Comparison of ENCODE assay signal across 8 mouse cellular contexts in the genomic region with DNA sequence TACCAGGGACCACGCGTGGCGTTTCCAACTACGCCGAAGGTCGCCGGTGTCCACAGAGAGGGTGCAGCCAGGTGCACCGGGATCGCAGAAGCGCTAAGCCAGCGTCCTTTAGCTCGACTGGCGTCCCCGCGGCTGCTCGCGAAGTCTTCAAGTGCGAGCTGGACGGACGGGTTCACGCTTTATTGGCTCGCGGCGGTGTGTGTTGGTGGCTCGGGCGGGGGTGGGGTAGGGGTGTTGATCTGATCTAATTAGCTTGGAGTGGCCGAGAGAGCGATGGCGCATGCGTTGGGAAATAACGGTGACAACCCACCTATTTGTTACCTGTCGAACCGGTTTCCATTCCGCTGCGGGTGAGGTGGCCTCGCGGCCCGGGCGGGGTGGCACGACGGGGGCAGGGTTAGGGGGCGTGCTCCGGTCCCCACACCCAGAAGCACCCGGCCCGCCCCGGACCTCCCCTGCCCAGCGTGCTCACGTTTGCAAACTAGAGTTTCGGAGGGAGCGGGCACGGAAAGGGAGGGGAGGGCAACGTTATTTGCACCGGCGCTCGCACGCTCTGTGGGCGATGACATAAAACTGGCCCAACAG. TPM values are rescaled to one million over a fixed set of nuclear protein-coding genes. Genes with fewer than 3 reads are reported as not detected.
DNase-seq lines count a peak whose midpoint lies in the region; ATAC-seq and TF ChIP-seq lines count a peak whose summit lies in the region.
"Had no signal": no experiment of that assay in that cellular context is flagged by ENCODE, and none has a peak within 500 bp of the region (broad histone marks: within the 10 kb centered on the region; RNA-seq: fewer than 3 reads in every experiment).

A gene (minus strand): TSS at position 190 of the 585 bp plus-strand sequence.

- in situ Hi-C loops in CH12.LX (cut with MboI; ENCODE audit: low pct_ligation_motif_present, low pct_unique_long_range_greater_than_20kb, low sequenced_read_pairs) (loop anchor here (5.0 kb wide), 1 partner anchor 33 kb away; no protein-coding TSS in a partner anchor), ES-E14 (cut with MboI; ENCODE audit: low sequenced_read_pairs in 2 of 2, unreplicated experiment in 2 of 2) (no loop called here)

- no peaks in the 10 kb centered on the region for H3K36me3 ChIP-seq in CH12.LX (replicated peaks in 1 of 2; ENCODE audit: control insufficient read depth in 1 of 2, insufficient read depth in 1 of 2, low read length in 1 of 2)
- H3K36me3 ChIP-seq in ES-E14 (ENCODE audit: control insufficient read depth, insufficient read depth, low read length, poor library complexity, severe bottlenecking) = no peaks in the 10 kb centered on the region
- no peaks in the 10 kb centered on the region for H3K36me3 ChIP-seq in hindbrain, embryonic 10.5 days
- no peaks in the 10 kb centered on the region for H3K36me3 ChIP-seq in limb, embryonic 10.5 days
- H3K36me3 ChIP-seq in midbrain, embryonic 14.5 days (ENCODE audit: control insufficient read depth, insufficient read depth, low read length) = no peaks in the 10 kb centered on the region

- H3K27ac ChIP-seq in CH12.LX (ENCODE audit: insufficient read depth, low read depth) (no peak within 1 kb of the TSS), ES-E14 (ENCODE audit: insufficient read depth, low read depth, low read length, poor library complexity, severe bottlenecking) (no peak within 1 kb of the TSS)
- no peak within 1 kb of the TSS for H3K27ac ChIP-seq in hindbrain, embryonic 10.5 days
- H3K27ac ChIP-seq in limb, embryonic 10.5 days = peak within 1 kb of the TSS; percentile 14; the same call in 1 of the 2 replicates
- no peak within 1 kb of the TSS for H3K27ac ChIP-seq in midbrain, embryonic 14.5 days (replicated peaks; ENCODE audit: low read depth, low read length)

- peak within 1 kb of the TSS; percentile 27; the same call in 1 of the 2 replicates for H3K4me2 ChIP-seq in CH12.LX (ENCODE audit: insufficient read depth, low read depth, poor library complexity, severe bottlenecking)
- peak within 1 kb of the TSS; percentile 57 for H3K4me2 ChIP-seq in midbrain, embryonic 14.5 days (ENCODE audit: low read length)

- H3K9ac ChIP-seq in CH12.LX (ENCODE audit: insufficient read depth, low read depth) (no peak within 1 kb of the TSS), ES-E14 (ENCODE audit: insufficient read depth, low read depth, low read length, poor library complexity, severe bottlenecking) (peak within 1 kb of the TSS; percentile 18; the same call in 1 of the 2 replicates)
- H3K9ac ChIP-seq in midbrain, embryonic 14.5 days (replicated peaks; ENCODE audit: low read length) = peak within 1 kb of the TSS; percentile 26; the same call in 1 of the 2 replicates

- ATAC-seq in midbrain, embryonic 14.5 days (ENCODE audit: low FRiP score, low TSS enrichment) = no peak
- ATAC-seq in megakaryocyte-erythroid progenitor cell, adult 5-6 weeks (replicated peaks; ENCODE audit: low FRiP score, low TSS enrichment, poor library complexity, severe bottlenecking) = no peak

- dilution Hi-C loops in CH12.LX (cut with MboI; ENCODE audit: extremely low pct_ligation_motif_present, extremely low pct_unique_long_range_greater_than_20kb, low sequenced_read_pairs) = no loop called here

- H3K4me1 ChIP-seq in CH12.LX (ENCODE audit: control insufficient read depth in 1 of 2, insufficient read depth in 2 of 2) = no peaks in the 10 kb centered on the region
- peaks cover 0 to 10% of the 10 kb centered on the region in 2 experiments; a peak in 2 of 4 replicates for H3K4me1 ChIP-seq in ES-E14 (ENCODE audit: control insufficient read depth in 2 of 2, insufficient read depth in 2 of 2, low read length in 2 of 2, poor library complexity in 1 of 2)
- H3K4me1 ChIP-seq in hindbrain, embryonic 10.5 days (replicated peaks) = peaks cover 31% of the 10 kb centered on the region
- H3K4me1 ChIP-seq in limb, embryonic 10.5 days = peaks cover 27% of the 10 kb centered on the region
- H3K4me1 ChIP-seq in midbrain, embryonic 14.5 days (ENCODE audit: control insufficient read depth, insufficient read depth, low read length) = 0 out of 2 replicates have a peak, but pooled peaks cover 12% of the 10 kb centered on the region

- WGBS in hindbrain, embryonic 10.5 days = under 1% methylated on average over 57 of the region's 57 CpGs
- 1% methylated on average over 57 of the region's 57 CpGs for WGBS in limb, embryonic 10.5 days
- WGBS in midbrain, embryonic 14.5 days = 2% methylated on average over 57 of the region's 57 CpGs

- peaks cover 83% of the 10 kb centered on the region for H3K27me3 ChIP-seq in CH12.LX (replicated peaks)
- H3K27me3 ChIP-seq in hindbrain, embryonic 10.5 days (ENCODE audit: insufficient read depth, poor library complexity, severe bottlenecking) = peaks cover 100% of the 10 kb centered on the region
- H3K27me3 ChIP-seq in limb, embryonic 10.5 days (ENCODE audit: low read depth, poor library complexity, severe bottlenecking) = peaks cover 99% of the 10 kb centered on the region
- H3K27me3 ChIP-seq in midbrain, embryonic 14.5 days (ENCODE audit: control insufficient read depth, insufficient read depth, low read length) = peaks cover 67% of the 10 kb centered on the region

- peaks cover 18% of the 10 kb centered on the region for H3K9me3 ChIP-seq in CH12.LX (replicated peaks; ENCODE audit: low read length)
- no peaks in the 10 kb centered on the region for H3K9me3 ChIP-seq in ES-E14 (ENCODE audit: control insufficient read depth, insufficient read depth, low read depth, low read length)
- H3K9me3 ChIP-seq in hindbrain, embryonic 10.5 days = no peaks in the 10 kb centered on the region
- no peaks in the 10 kb centered on the region for H3K9me3 ChIP-seq in limb, embryonic 10.5 days (replicated peaks)
- no peaks in the 10 kb centered on the region for H3K9me3 ChIP-seq in midbrain, embryonic 14.5 days (ENCODE audit: control insufficient read depth, low read length)

- TF ChIP-seq CTCF in CH12.LX (conservative IDR thresholded peaks at IDR 0.05 in 1 of 2, IDR thresholded peaks at IDR 0.05 in 1 of 2; ENCODE audit: low read depth in 2 of 2, low read length in 2 of 2) = no peak

- TF ChIP-seq POLR2A in CH12.LX (IDR thresholded peaks at IDR 0.05; ENCODE audit: low read depth, low read length) = no peak

- H3K79me2 ChIP-seq in CH12.LX (replicated peaks; ENCODE audit: control insufficient read depth, extremely low read depth, insufficient read depth, poor library complexity, severe bottlenecking) = no peaks in the 10 kb centered on the region

- no peak for DNase-seq in CH12.LX (ENCODE audit: extremely low read depth)
- no peak for DNase-seq in ES-E14 (ENCODE audit: low read depth, low spot score)
- DNase-seq in hindbrain, embryonic 10.5 days (ENCODE audit: low spot score) = peak; percentile 47
- DNase-seq in limb, embryonic 10.5 days (ENCODE audit: low spot score) = peak; percentile 68
- DNase-seq in midbrain, embryonic 14.5 days = peak; percentile 50
- DNase-seq in left cerebral cortex, adult 8-10 months (ENCODE audit: low spot score in 2 of 2) = no peak

- H3K4me3 ChIP-seq in CH12.LX (replicated peaks in 1 of 3; ENCODE audit: low read depth in 2 of 3, low read length in 2 of 3, poor library complexity in 1 of 3) = peak within 1 kb of the TSS in 1 of 3 experiments; percentile 3
- peak within 1 kb of the TSS; percentile 54 to 59 for H3K4me3 ChIP-seq in ES-E14 (ENCODE audit: insufficient read depth in 1 of 2, low read depth in 1 of 2, low read length in 2 of 2, poor library complexity in 1 of 2, severe bottlenecking in 1 of 2)
- H3K4me3 ChIP-seq in hindbrain, embryonic 10.5 days = peak within 1 kb of the TSS; percentile 47
- peak within 1 kb of the TSS; percentile 51 for H3K4me3 ChIP-seq in limb, embryonic 10.5 days
- peak within 1 kb of the TSS; percentile 31 for H3K4me3 ChIP-seq in midbrain, embryonic 14.5 days (replicated peaks; ENCODE audit: low read depth, low read length)

- TF ChIP-seq EP300 in CH12.LX (IDR thresholded peaks at IDR 0.05; ENCODE audit: low read length) = no peak

- TF ChIP-seq RAD21 in CH12.LX (IDR thresholded peaks at IDR 0.05; ENCODE audit: low read depth, low read length) = no peak

TF ChIP-seq in CH12.LX, 34 proteins besides CTCF, POLR2A, EP300 and RAD21 (continues in another document):
- TF ChIP-seq ZKSCAN1 (IDR thresholded peaks at IDR 0.05; ENCODE audit: borderline replicate concordance, low read depth, low read length) = no peak
- no peak for TF ChIP-seq JUND (conservative IDR thresholded peaks at IDR 0.05; ENCODE audit: low read depth, low read length)
- TF ChIP-seq E2F4 (IDR thresholded peaks at IDR 0.05; ENCODE audit: insufficient replicate concordance, low read depth, low read length) = no peak
- TF ChIP-seq PAX5 (IDR thresholded peaks at IDR 0.05; ENCODE audit: low read length) = no peak
- no peak for TF ChIP-seq ZC3H11A (IDR thresholded peaks at IDR 0.05; ENCODE audit: low read depth, low read length)
- no peak for TF ChIP-seq USF1 (IDR thresholded peaks at IDR 0.05; ENCODE audit: low read depth, low read length)
- TF ChIP-seq HCFC1 (IDR thresholded peaks at IDR 0.05; ENCODE audit: low read depth, low read length) = no peak
- no peak for TF ChIP-seq MAZ (IDR thresholded peaks at IDR 0.05; ENCODE audit: low read depth, low read length)
- no peak for TF ChIP-seq NRF1 (IDR thresholded peaks at IDR 0.05; ENCODE audit: low read depth, low read length)

TF ChIP-seq in ES-E14, 5 proteins besides CTCF, POLR2A, EP300 and RAD21:
- no peak for TF ChIP-seq HCFC1 (IDR thresholded peaks at IDR 0.05; ENCODE audit: borderline replicate concordance, insufficient read depth, low read length)
- no peak for TF ChIP-seq ZNF384 (IDR thresholded peaks at IDR 0.05; ENCODE audit: low read depth, low read length)
- no peak for TF ChIP-seq MAFK (IDR thresholded peaks at IDR 0.05; ENCODE audit: insufficient read depth, low read depth, low read length)
- no peak for TF ChIP-seq ZC3H11A (IDR thresholded peaks at IDR 0.05; ENCODE audit: borderline replicate concordance, low read depth, low read length)
- TF ChIP-seq CHD2 (IDR thresholded peaks at IDR 0.05; ENCODE audit: low read depth, low read length) = no peak
TF ChIP-seq in ES-E14: peak in this region for 0.

RNA-seq across cellular contexts. Expression of the gene that starts here (rescaled TPM):
- total RNA-seq in CH12.LX (2012; rRNA removed) (not detected in 2 replicates), CH12.LX (2014; rRNA removed) (not detected in 2 replicates), ES-E14 (2012; rRNA removed) (0.58 and 1.1 TPM in 2 replicates)
- not detected in 2 replicates for polyA plus RNA-seq in CH12.LX (2012; ENCODE audit: insufficient read length, low read depth)
- 0.39 and 0.77 TPM in 2 replicates for polyA plus RNA-seq in hindbrain, embryonic 10.5 days (2016; fragmentation: Nextera tagmentation; extraction: Ambion mirVana)
- polyA plus RNA-seq in limb, embryonic 10.5 days (2016; fragmentation: Nextera tagmentation; extraction: Ambion mirVana) = 0.74 and 0.86 TPM in 2 replicates
- not detected in 2 replicates for polyA plus RNA-seq in midbrain, embryonic 14.5 days (2014; fragmentation: Nextera tagmentation; extraction: Ambion mirVana)
- not detected in 2 replicates for total RNA-seq in megakaryocyte-erythroid progenitor cell, adult 5-6 weeks (2014; fragmentation: Nextera tagmentation)
- not detected in 2 replicates for total RNA-seq in megakaryocyte-erythroid progenitor cell, adult 5-6 weeks (2017)
- total RNA-seq in left cerebral cortex, adult 8-10 months (2022) = not detected
- total RNA-seq: common myeloid progenitor, adult 5-6 weeks had no signal

Comparison
In these comparisons a context has a peak if more than half of its experiments do, and no peak if none do; other contexts are left out.
1. Peak in DNase-seq and H3K4me3 ChIP-seq in hindbrain, embryonic 10.5 days; RNA of the gene not detected or under 1 TPM.
2. Peak in DNase-seq, H3K4me3 ChIP-seq and H3K27ac ChIP-seq in limb, embryonic 10.5 days; RNA of the gene not detected or under 1 TPM.
3. Peak in DNase-seq, H3K4me3 ChIP-seq, H3K9ac ChIP-seq and H3K4me2 ChIP-seq in midbrain, embryonic 14.5 days; RNA of the gene not detected or under 1 TPM.